Mouse (Mus musculus) heart, postnatal 10 days (tissue): ENCODE results near the gene Mylk. TPM values are rescaled to one million over a fixed set of nuclear protein-coding genes. Genes with fewer than 3 reads are reported as not detected.

Experiments
- DNase-seq, 2 experiments: peaks; one replicate each; pipeline ENCODE4 v3.0.0; 2021
- intact Hi-C: fragments of 180-260 bp; cut with DNase I; formaldehyde crosslinking; loops from one replicate; pipeline ENCODE4 v1.15.1; 2025
- total RNA-seq, 2 experiments: library from RNA; stranded (reverse); gene quantifications; 2 replicates each; pipeline ENCODE4 v1.2.3; 2021

Gene Mylk
- total RNA-seq, 2 experiments from 2014 or later, result 38.2 to 41.8 TPM

DNA sequence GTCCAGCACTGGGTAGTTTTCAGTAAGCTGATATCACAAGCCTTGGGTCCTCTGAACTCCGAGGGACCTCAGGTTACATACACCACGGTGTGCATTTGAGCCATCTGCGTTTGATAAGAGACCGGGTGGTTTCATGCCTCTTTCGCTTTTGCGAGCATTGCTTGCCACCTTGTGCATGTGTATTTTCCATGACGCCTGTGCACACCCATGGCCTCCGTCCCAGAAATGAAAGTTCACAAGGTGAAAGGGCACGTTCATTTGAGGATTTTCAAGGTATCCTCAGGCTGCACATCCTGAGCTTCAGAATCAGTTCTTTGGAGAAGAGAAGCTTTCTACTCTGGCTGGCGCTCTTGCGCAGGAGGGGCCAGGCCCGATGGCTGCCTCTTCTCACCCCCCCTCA lies 227.5 kb downstream of the Mylk start:
- intact Hi-C loops, result loop anchor here (10.0 kb wide), 1 partner anchor 308 kb away; no protein-coding TSS in a partner anchor
- DNase-seq, result no peak

DNA sequence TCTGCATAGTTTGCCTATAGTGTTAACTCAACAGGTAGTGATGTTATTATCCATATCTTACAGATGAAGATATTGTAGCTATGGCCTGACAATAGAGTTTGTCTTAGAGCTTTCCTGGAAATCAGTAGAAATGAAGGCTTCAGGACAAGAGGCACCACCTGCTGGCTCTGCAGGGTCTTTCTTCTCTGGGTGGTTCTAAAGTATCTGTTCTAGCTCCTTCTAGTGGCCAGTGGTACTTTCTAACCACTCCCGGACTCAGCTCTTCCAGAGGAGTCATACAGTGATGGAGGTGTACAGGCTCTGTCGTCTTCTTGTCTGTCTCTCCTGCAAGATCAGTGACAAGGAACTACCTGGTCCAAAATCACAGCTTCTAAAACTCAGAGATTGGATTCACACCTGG lies 230.5 kb downstream of the Mylk start:
- DNase-seq, result no peak
- intact Hi-C loops, result loop anchor here (10.0 kb wide), 1 partner anchor 311 kb away; no protein-coding TSS in a partner anchor

DNA sequence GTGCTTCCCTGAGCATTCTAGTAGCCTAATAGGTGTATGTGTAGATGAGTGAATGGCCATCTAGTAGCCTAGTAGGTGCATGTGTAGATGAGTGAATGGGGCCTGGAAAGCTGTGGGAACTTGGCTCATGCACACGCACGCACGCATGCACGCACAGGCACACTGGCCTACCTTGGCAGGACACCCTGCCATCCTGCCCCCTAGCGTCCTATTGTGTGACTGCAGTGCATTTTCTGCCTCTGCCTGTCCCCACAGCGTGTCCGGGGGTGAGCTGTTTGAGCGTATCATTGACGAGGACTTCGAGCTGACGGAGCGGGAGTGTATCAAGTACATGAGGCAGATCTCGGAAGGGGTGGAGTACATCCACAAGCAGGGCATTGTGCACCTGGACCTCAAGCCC lies 231.6 kb downstream of the Mylk start:
- no peak for DNase-seq
- intact Hi-C loops, result loop anchor here (10.0 kb wide), 1 partner anchor 312 kb away; no protein-coding TSS in a partner anchor

DNA sequence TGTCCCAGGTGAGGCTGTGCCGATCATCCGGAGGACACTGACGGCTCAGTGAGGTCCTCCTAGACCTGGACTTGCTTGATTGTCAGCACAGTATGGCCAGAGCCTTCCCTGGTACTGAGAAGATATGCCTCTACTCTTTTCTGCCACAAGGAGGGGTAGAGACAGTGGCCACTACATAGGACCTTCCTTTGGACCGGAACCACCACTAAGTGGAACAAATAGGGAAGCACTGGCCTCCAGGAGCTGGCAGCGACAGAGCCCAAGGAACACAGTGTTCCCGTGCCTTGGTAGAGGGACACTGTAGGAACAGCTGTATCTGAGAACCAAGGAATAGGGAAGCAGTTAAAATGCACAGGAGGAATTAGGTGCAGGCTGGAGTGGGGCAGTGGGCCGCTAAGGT lies 233.0 kb downstream of the Mylk start:
- DNase-seq, result no peak
- intact Hi-C loops, result loop anchor here (10.0 kb wide), 1 partner anchor 313 kb away; no protein-coding TSS in a partner anchor

DNA sequence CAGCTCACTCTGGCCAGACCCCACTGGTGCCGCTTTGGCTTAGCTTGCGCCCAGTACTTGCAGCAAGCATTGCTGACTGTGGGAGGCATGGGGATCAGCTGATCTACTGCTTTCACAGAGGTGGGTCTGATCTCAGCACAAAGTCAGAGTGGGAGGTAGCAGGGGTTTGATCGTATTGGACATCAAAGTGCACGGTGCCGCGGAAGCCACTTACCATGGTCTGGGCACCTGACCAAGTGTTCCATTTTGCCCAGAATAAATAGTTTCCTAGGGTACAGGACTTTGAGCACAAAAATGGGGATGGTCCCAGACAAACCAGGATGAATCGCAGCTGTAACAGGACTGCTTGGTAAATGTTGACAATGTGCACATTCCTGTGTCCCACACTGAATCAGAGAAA lies 236.0 kb downstream of the Mylk start:
- no peak for DNase-seq
- intact Hi-C loops, result no loop called here

DNA sequence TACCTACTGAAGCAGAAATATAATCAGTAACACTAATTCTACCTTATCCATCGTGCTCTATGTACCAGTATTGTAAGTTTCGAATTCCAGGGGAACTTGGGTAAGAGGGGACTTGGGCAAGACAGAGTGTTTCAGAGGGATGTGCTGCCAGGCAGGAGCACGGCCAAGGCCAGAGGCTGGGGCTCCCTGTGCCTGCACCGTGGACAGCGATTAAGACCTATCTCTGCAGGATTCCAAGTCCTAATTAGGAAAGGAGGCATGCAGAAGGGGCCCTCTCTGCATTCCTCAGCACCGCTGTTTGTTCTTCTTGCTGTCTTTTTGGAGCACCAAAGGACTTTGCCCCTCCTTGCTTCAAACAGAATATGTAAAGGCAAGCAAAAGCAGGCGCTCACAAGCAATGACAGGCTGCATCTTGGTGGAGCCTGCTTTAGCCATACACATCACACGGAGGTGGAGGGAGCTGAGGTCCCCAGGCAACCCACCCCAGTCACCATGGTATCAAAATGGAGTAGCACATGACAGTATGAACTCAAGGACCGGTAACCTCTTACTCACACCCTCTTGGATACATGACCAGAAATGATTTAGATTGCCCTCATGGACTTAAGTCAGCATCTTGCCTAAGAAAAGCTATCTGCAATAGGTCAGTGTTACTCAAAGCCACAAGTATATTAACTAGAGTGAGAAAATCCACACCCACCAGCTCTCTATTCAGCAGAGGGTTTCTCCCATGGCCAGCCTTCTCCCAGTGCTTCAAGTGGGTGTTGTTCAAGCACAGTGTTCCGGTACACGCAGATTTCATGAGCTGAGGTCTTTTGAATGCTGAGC lies 239.4 kb downstream of the Mylk start:
- intact Hi-C loops, result no loop called here
- DNase-seq, result no peak

DNA sequence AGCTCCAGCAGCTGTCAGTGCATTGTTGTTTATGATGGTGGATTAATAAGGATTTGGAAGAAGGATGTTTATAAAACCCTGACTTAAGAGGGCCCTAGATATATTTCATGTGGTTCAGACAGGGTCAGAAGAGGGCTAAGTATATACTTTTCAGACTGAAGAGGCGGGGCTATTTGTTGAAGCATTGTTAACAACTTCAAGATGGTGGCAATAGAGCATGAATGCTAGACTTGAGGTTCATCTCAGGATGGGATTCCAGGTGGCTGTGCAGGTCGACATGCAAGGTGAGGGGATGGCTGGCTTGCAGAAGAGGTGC lies 240.0 kb downstream of the Mylk start:
- no peak for DNase-seq
- intact Hi-C loops, result no loop called here

DNA sequence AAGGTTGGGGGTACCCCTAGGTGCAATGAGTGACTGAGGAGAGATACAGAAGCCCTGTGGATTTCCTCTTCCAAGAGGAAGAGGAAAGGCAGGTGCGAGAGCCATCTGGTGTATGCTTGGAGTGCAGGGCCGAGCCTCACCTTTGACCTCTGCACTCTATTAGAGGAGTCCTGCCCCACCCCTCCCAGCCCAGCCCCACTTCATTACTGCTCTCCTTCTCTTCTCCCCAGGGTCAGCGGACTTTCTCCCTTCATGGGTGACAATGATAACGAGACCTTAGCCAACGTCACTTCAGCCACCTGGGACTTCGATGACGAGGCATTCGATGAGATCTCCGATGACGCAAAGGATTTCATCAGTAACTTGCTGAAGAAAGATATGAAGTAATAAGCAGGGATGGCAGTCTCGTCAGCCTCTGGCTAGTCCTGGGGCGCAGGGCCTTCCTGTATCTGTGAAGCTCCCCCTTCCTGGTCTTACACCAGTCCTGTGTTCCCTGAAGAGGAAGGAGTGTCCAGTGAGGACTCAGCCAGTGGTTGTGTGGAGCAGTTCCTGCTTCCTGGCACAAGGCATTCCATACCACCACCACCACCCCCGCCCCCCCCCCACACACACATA lies 241.3 kb downstream of the Mylk start:
- intact Hi-C loops, result no loop called here
- no peak for DNase-seq

DNA sequence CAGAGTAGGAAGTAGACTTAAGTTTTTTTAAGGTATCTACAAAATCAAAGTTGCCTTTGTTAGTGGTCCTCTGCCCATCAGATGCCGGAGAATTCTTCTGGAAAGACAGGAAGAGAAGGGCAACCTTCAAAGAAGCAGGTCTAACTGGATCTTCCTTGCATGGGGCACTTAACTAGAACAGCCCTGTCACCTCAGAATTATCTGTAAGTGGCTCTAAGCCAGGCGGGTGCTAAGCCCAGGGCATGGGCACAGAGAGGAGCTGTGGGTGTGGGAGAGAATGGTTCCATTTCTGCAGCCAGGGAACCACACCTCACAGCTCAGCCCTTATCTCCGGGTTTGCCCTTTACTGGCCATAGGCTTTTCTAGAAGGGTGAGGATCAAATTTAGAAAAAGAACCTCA lies 246.4 kb downstream of the Mylk start:
- no peak for DNase-seq
- intact Hi-C loops, result no loop called here

DNA sequence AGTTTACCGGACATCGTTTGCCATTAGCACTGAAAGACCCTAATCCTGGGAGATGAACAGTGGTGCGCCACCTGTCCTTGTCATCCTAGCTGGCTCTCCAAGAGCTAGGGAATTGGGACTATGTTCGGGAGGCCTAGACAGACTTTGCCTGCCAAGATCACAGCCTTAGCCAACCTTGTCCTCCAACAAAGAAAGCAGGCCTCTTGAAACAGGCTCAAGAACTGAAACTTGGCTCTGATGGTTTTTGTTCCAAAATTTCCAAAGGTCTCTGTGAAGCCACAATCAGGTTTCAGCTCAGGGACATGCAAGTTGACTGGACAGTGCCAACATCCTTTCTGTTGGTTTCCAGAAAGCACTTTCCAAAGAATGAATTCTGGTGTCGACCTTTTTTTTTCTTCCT lies 247.8 kb downstream of the Mylk start:
- no peak for DNase-seq
- intact Hi-C loops, result no loop called here

DNA sequence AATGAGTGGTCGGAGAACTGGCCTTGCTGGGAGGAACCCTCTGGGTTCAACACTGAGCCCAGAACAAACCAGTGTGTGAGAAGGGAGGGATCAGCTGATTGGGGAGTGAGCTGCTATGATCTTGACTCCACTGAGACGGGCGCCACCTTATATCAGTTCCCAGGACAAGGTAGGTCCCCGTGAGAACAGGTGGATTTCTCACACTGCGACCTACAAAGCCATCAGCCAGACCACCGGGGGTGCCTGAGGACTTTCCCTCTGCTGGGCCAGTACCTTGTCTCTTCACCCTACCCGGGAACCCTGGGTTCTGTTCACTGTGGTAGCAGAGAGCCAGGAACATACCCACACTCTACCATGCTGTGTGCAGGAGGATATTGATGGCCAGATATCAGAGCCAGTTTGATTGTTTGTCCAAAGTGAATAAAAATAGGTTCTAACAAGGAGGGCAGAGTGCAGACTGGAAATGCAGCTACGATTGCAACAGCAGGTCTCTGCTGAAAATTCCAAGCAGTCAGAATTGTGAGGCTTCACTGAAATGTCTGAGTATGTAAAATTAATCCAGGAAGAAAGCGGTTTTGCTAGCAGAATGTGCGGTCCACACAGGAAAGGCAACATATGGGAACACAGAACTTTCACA lies 248.8 kb downstream of the Mylk start:
- intact Hi-C loops, result no loop called here
- no peak for DNase-seq

DNA sequence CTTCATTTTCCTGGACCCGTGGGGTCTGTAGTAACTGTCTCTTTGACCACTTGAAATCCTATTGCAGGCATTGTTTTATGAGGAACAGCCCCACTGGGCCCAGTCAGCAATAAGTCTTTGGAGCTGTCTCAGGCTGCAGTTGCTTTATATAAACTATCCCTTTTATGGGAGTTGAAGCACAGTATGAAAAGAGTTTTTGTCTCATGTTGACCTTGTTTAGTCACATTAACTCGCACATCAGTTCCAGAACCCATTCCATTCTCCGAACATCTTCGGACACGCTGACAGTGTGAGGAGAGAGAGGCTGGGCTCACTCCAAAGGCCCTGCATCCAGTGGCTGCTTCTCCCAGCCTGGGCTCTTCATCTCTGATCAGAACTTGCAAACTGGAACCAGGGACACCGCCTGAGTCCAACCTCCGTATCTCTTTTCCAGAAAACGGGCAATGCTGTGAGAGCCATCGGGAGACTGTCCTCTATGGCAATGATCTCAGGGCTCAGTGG lies 249.7 kb downstream of the Mylk start:
- no peak for DNase-seq
- intact Hi-C loops, result no loop called here

DNA sequence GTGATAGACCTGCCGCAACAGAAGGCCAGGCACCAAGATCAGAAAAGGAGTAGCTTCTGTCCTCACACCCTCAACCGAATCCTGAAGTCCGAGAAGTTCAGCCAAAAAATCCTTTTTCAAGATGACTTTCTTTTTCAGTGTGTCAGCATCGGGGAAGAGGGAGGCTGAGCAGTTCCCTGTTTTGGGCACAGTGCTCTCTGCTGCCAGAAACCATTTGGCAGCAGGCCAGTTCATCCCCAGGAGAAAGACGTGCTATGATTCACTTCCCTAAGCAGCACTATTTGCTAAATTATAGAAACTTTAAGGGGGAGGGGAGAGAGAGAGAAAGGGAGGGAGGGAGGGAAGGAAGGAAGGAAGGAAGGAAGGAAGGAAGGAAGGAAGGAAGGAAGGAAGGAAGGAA lies 251.1 kb downstream of the Mylk start:
- intact Hi-C loops, result no loop called here
- DNase-seq, result peak; percentile 79 to 82

DNA sequence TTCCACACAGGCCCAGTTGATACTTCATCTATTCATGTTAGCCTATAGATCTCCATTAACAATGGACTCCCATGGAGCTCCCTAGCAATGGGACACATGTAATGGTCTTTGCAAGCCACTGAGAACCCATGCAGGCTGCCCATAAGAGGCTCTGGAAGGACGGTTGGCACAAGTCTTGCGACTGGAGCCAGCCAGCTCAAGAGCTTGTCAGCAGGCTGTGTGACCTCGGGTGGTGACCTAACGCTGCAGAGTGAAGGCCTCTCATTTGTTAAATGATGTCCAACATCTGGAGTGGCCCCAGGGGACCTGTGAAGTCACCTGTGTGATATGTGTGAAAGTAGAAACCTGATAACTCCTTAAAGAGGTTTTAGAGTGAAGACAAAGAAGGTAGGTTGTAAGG lies 252.0 kb downstream of the Mylk start:
- no peak for DNase-seq
- intact Hi-C loops, result no loop called here

DNA sequence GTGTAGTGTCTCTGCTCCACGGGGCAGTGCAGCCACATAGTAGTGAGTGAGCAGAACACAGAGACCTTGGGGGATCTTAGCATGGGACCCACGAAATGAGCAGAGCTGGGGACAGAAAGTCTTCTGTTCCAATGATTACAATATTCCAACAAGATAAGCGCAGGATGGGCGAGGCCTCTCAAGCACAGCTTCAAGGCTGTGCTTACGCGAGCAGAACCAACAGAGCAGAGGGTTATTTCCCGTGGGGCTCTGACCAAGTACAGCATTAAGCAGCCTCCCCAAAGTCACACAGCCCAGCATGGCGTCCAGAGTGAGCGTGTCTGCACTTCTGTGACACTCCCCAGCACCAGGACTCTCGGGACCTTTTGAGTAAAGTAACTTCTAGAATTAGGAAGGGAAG lies 252.6 kb downstream of the Mylk start:
- DNase-seq, result no peak

DNA sequence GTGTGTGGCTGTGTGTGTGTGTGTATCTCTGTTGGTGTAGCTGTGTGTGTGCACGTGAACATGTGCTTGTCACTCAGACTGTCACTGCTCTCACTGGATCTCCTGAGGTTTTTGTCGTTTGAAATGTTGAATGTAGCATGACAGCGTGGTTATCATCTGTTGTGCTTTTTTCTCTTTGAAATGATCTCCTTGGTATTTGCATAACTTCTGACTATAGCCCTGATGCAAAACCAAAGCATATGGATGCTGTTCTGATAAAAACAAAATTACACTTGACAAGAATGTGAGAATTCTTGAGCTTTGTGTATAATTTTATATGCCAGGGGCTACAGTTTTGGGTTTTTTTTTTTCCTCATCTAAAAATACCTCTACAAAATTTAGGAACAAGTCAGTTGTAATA lies 254.0 kb downstream of the Mylk start:
- DNase-seq, result no peak
- intact Hi-C loops, result no loop called here

More for the DNA sequence above, 252.6 kb downstream of the Mylk start:
- intact Hi-C loops, result no loop called here

DNA sequence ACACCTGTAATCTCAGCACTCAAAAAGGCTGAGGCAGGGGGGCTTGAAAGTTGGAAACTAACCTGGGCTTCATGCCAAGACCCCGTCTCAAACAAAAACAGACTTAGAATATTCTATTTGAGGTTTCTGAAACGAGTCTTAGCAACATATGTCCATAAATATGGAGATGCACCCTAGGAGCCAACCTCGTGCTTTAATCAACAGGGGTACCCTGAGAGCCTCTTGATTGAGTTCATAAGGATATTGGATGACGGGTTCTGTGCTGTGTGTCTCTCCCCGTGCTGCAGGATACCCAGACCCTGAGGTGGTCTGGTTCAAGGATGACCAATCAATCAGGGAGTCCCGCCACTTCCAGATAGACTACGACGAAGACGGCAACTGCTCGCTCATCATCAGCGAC lies 255.0 kb downstream of the Mylk start:
- intact Hi-C loops, result no loop called here
- DNase-seq, result no peak

DNA sequence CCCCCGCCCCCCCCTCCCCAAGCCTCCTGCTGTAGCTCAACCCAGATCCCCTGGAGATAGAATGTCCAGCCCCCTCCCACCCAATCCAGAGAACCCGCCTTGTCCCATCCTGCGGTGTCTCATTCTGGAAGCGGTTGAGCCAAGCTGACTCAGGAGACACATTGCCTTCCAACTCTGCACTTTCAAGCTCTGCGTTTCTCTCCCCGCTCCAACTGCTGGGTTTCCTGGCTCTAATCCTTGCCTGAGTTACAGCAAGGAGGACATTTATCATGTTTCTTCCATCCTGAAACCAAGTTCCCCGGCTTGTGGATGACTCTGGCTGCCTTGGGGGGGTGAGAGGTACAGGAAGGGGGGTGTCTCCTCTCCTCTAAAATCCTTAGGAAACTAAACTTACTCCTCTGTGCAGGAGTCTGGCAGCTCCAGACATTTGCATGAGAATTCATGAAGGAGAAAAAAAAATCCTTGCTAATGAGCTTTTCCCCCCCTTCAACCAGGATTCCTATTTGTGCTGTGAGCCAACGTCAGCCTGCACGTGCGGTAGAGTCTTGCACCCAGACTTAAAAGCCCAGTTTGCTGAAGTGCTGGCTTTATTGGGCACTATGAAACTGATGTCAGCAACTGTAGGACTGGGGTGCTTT lies 256.0 kb downstream of the Mylk start:
- DNase-seq, result no peak
- intact Hi-C loops, result no loop called here

DNA sequence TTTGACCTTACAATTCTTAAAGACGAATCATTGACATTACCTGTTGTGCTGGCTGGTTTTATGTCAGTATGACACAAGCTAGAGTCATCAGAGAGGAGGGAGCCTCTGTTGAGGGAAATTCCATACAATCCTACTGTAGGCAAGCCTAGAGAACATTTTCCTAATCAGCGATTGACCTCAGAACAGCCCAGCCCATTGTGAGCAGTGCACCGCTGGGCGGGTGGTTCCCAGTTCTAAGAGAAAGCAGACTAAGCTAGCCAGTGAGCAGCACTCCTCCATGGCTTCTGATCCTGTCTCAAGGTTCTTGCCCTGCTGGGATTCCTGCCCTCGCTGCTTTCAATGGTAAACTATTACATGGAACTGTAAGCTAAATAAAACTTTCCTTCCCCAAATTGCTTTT lies 259.3 kb downstream of the Mylk start:
- no peak for DNase-seq
- intact Hi-C loops, result no loop called here

DNA sequence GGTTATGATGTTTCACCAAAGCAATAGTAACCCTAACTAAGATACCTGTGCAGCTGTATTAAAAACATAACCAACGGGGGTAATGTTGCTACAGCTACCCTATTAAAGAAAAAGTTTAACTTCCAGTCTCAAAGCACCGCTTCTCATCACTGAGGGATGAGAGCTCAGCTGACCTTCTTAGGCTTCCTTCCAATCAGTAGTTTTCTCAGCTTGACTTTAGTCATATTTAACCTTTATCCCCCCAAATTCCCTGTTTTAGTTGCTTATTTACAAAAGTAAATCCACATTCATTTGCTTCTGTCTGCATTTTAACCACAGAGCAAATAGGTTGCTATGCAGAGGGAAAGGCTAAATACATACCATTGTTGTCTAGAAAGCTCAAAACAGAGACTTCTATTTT lies 259.7 kb downstream of the Mylk start:
- intact Hi-C loops, result no loop called here

DNA sequence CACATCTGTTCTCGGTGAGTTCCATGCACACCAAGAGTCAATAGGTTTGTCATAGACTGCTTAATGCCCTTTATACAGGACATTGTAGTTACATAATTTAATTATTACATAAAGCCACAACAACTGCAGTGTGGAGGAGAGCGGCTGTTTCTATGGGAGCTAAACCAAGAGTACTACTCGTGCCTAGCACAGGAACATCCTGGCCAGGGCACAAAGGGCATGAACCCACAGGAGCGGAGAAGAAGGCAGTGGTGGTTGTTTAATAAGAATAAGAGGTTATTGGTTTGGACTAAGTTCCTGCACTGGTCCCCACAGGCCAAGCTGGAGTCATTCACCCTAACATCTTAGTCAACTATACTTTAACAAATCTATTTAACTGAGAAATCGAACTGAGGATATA lies 261.2 kb downstream of the Mylk start:
- no peak for DNase-seq
- intact Hi-C loops, result no loop called here

More for the DNA sequence above, 259.7 kb downstream of the Mylk start:
- no peak for DNase-seq
